Mouse (Mus musculus) stomach, postnatal 0 days (tissue): ENCODE data around the gene Ispd. TPM values are rescaled to one million over a fixed set of nuclear protein-coding genes. Genes with fewer than 3 reads are reported as not detected.
"Not testable (repeated sequence)": the region's sequence is repeated elsewhere in the genome, so short reads cannot be mapped to it uniquely, and the experiment has no call there.

Source experiments
- ATAC-seq: fragments of 200-750 bp; cut with Nextera tagmentation; 2 replicates; pipeline ENCODE4 v1.8.0; 2017; ENCODE audit not compliant: low FRiP score, low TSS enrichment
- DNase-seq: peaks from one replicate; pipeline ENCODE4 v3.0.0-alpha.2; 2016; ENCODE audit warnings: low spot score
- H3K27ac ChIP-seq: fragments of 300-500 bp; sonication (generic); replicated peaks from 2 replicates; pipeline ENCODE4 v1.5.1; 2014; ENCODE audit warnings: mild to moderate bottlenecking, control low read depth
- H3K27me3 ChIP-seq: fragments of 300-500 bp; sonication (generic); 2 replicates; pipeline ENCODE4 v1.6.1; 2014; ENCODE audit warnings: low read length; ENCODE audit not compliant: control insufficient read depth, insufficient read depth
- H3K36me3 ChIP-seq: fragments of 300-500 bp; sonication (generic); 2 replicates; pipeline ENCODE4 v1.6.1; 2014; ENCODE audit warnings: low read length, mixed read lengths; ENCODE audit not compliant: control insufficient read depth, insufficient read depth
- H3K4me1 ChIP-seq: fragments of 300-500 bp; sonication (generic); replicated peaks from 2 replicates; pipeline ENCODE4 v1.6.1; 2014; ENCODE audit warnings: antibody characterized with exemption; ENCODE audit not compliant: control insufficient read depth, insufficient read depth
- H3K4me2 ChIP-seq: fragments of 300-500 bp; sonication (generic); replicated peaks from 2 replicates; pipeline ENCODE4 v1.6.1; 2014; ENCODE audit warnings: low read depth, mild to moderate bottlenecking, control low read depth, moderate library complexity
- H3K4me3 ChIP-seq: fragments of 300-500 bp; sonication (generic); 2 replicates; pipeline ENCODE4 v1.5.1; 2014; ENCODE audit warnings: low read depth, low read length, control low read depth
- H3K9ac ChIP-seq: fragments of 300-500 bp; sonication (generic); 2 replicates; pipeline ENCODE4 v1.6.1; 2014; ENCODE audit warnings: mild to moderate bottlenecking, low read length, control low read depth, mixed read lengths
- H3K9me3 ChIP-seq: fragments of 300-500 bp; sonication (generic); 2 replicates; pipeline ENCODE4 v1.6.1; 2016; ENCODE audit warnings: low read length; ENCODE audit not compliant: control insufficient read depth
- CTCF ChIP-seq: IDR thresholded peaks from 2 replicates; pipeline ENCODE4 v1.5.1; 2016; ENCODE audit warnings: antibody characterized with exemption, low read depth, mild to moderate bottlenecking, moderate library complexity
- EP300 ChIP-seq: optimal IDR thresholded peaks from 2 replicates; pipeline ENCODE3; 2016; ENCODE audit warnings: antibody characterized with exemption
- WGBS: fragments of 180-500 bp; shearing (Covaris S2); extraction: QIAGEN DNeasy Blood & Tissue Kit; methylation state at CpG from one replicate; pipeline ENCODE4 v1.1.7; 2014; 5-methylcytosine and 5-hydroxymethylcytosine counted together
- polyA plus RNA-seq: library from polyadenylated mRNA; unstranded; fragments of >200 nt; fragmentation: Nextera tagmentation; extraction: Ambion mirVana; gene quantifications from 2 replicates; pipeline ENCODE4 v1.2.1, GENCODE M21; 2015

Ispd gene
- polyA plus RNA-seq, 1 experiment from 2014 or later, result 4.1 TPM

- Histone ChIP-seq H3K27me3 (no peaks in the 10 kb centered on the region), H3K4me3 (no peak overlapping the region), H3K4me1 (no peaks in the 10 kb centered on the region), H3K4me2 (no peak overlapping the region), H3K36me3 (no peaks in the 10 kb centered on the region), H3K9me3 (no peaks in the 10 kb centered on the region), H3K9ac (no peak overlapping the region), H3K27ac (no peak overlapping the region)
- 80% methylated on average over 4 of the region's 4 CpGs for WGBS
- DNase-seq (no peak), ATAC-seq (peak; percentile 56; the same call in 1 of the 2 replicates)
- TF ChIP-seq EP300, result no peak
- no peak for TF ChIP-seq CTCF
These were observed 17.2 kb upstream of the Ispd start for GRCm38 (mm10) chr12:36364013-36364412.

DNA sequence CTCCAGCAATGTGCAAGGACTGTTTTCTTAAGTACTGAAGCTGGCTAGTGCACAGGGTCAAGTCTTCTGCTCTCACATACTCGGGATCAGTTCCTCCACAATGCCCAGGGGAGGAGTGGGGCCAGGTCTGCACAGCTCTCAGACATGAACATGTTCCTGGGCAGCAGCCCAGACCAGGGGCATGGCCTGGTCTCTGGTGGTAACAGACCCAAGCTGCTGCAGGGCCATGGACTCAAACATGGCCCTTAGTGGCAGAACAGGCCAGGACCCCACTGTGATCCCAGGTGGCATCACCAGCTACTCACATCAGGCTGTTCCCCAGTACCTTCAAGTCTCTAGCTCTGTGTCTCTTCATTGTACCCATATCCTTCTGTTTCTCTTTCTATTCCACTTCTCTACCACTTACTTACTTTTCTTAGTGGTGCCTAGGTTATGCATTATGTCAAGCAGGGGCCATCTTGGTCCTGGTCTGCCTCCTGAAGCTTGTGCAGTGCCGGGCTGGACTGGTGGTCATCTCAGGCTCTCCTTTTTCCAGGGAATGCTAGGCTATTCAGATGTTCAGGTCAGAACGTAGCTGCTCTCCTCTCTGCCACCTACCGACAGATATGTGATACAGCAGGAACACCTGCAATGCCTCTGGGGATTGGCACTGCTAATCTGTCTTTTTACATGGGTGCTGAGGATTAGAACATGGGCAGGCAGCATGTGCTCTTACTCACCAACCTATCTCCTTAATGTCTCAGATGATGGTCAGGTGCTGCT, 7.8 kb upstream of the Ispd start:
- DNase-seq (no peak), ATAC-seq (0 out of 2 replicates have a peak, but pooled peaks have one; percentile 8)

GRCm38 (mm10) chr12:36376391-36376790, 4.9 kb upstream of the Ispd start:
- WGBS, result 78% methylated on average over 3 of the region's 4 CpGs
- H3K4me1 ChIP-seq, H3K27me3 ChIP-seq, H3K4me2 ChIP-seq, DNase-seq, H3K9me3 ChIP-seq, H3K27ac ChIP-seq, H3K9ac ChIP-seq, ATAC-seq, H3K36me3 ChIP-seq, H3K4me3 ChIP-seq: not testable (repeated sequence)

More for the DNA sequence above, 7.8 kb upstream of the Ispd start:
- WGBS, result 53% methylated on average over 4 of the region's 4 CpGs
- Histone ChIP-seq H3K9me3 (no peaks in the 10 kb centered on the region), H3K36me3 (no peaks in the 10 kb centered on the region), H3K9ac (no peak overlapping the region), H3K27me3 (no peaks in the 10 kb centered on the region), H3K4me2 (no peak overlapping the region), H3K4me1 (no peaks in the 10 kb centered on the region), H3K27ac (no peak overlapping the region), H3K4me3 (no peak overlapping the region)
- TF ChIP-seq EP300, result no peak
- peak; percentile 69 for TF ChIP-seq CTCF

- Histone ChIP-seq H3K36me3 (no peaks in the 10 kb centered on the region), H3K4me2 (no peak overlapping the region), H3K9ac (no peak overlapping the region), H3K4me1 (peaks cover 3% of the 10 kb centered on the region; the same call in 1 of the 2 replicates), H3K27ac (no peak overlapping the region), H3K27me3 (no peaks in the 10 kb centered on the region), H3K4me3 (no peak overlapping the region), H3K9me3 (no peaks in the 10 kb centered on the region)
- DNase-seq (no peak), ATAC-seq (no peak)
- 33% methylated on average over 3 of the region's 3 CpGs for WGBS
- TF ChIP-seq EP300 (no peak), CTCF (no peak)
These were observed 996 bp upstream of the Ispd start for GRCm38 (mm10) chr12:36380254-36380653.

GRCm38 (mm10) chr12:36380806-36381205, 444 bp upstream of the Ispd start:
- no peaks in the 10 kb centered on the region for H3K36me3 ChIP-seq
- H3K4me2 ChIP-seq, result peak overlapping the region; percentile 78
- no peak overlapping the region for H3K27ac ChIP-seq
- no peaks in the 10 kb centered on the region for H3K27me3 ChIP-seq
- no peaks in the 10 kb centered on the region for H3K9me3 ChIP-seq
- ATAC-seq (no peak), DNase-seq (peak; percentile 14)
- 51% methylated on average over 5 of the region's 5 CpGs for WGBS
- H3K4me3 ChIP-seq, result no peak overlapping the region
- no peak for TF ChIP-seq CTCF
- no peak for TF ChIP-seq EP300
- peaks cover 3% of the 10 kb centered on the region; the same call in 1 of the 2 replicates for H3K4me1 ChIP-seq
- no peak overlapping the region for H3K9ac ChIP-seq

DNA sequence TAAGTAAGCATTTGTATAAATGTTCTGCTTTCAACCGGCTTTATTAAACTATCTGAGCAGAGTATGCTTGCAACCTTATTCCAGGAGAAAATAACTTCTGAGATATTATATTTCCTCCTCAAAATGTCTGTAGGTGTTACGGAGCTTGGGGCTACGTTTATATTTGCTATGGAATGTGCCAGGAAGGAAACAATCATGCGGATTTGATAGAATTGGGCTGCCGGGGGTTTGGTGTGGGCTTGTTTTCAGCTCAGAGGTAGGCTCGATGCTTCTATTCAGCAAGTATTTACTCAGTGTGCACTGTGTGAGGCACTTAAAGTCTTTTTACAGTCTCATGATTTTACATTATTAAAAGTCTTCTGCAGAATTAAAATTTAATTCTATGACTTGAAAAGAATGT, 4.1 kb downstream of the Ispd start:
- no peak for TF ChIP-seq CTCF
- TF ChIP-seq EP300, result no peak
- Histone ChIP-seq H3K4me3 (no peak overlapping the region), H3K36me3 (no peaks in the 10 kb centered on the region), H3K4me2 (no peak overlapping the region), H3K27ac (no peak overlapping the region), H3K9ac (no peak overlapping the region), H3K9me3 (no peaks in the 10 kb centered on the region), H3K4me1 (peaks cover 3% of the 10 kb centered on the region; the same call in 1 of the 2 replicates), H3K27me3 (no peaks in the 10 kb centered on the region)
- no peak for DNase-seq
- no peak for ATAC-seq
- WGBS, result 31% methylated on average over 6 of the region's 6 CpGs
